Mouse (Mus musculus) WW6 (cell line): ENCODE data around the gene Pgf.

Source experiments
- DNase-seq: peaks from one replicate; pipeline ENCODE4 v3.0.0-alpha.2; 2013; ENCODE audit warnings: low read depth, low spot score

Gene Pgf

GRCm38 (mm10) chr12:85192461-85193108 lies 15.0 kb upstream of the Pgf start:
- no peak for DNase-seq

- DNase-seq = no peak
Measured at GRCm38 (mm10) chr12:85190290-85190689, 12.7 kb upstream of the Pgf start.

DNA sequence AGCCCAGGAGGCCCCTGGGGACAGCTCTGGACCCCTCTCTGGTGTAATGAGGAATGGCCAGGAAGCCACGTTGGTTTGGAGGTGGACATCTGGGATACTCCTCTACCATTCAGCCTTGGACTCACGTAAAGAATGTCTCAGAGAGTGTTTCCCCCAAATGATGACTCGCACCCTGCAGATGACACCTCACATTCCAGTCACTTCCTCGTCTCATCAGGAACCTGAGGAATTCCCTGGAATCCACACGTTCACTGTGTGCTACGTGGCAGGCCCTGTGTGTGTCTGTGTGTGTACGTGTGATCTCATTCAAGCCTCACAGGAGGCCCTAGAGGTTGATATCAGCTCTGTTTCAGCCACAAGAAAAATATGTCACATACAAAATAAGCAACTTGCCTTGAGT lies 8.8 kb upstream of the Pgf start:
- DNase-seq = no peak

DNA sequence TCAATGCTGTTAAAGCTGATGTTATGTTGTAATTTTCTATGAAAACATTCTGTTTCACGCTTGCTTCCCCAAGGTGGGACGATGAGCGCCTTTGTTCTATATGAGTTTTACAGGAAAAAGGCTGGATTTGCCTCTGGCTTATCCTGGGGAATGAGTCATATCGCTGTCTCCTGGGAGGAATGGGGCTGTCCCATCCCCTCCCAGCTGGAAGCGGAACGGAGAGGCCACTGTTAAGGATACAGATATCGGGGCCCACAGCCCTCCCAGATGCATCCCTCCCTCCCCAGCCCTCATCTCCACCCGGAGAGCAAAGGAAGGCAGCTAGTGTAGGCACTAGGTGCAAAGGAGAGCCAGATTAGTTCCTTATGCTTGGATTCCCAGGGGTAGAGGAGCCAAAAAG lies 8.2 kb upstream of the Pgf start:
- no peak for DNase-seq

- no peak for DNase-seq
Measured at GRCm38 (mm10) chr12:85184118-85184517, 6.5 kb upstream of the Pgf start.

DNA sequence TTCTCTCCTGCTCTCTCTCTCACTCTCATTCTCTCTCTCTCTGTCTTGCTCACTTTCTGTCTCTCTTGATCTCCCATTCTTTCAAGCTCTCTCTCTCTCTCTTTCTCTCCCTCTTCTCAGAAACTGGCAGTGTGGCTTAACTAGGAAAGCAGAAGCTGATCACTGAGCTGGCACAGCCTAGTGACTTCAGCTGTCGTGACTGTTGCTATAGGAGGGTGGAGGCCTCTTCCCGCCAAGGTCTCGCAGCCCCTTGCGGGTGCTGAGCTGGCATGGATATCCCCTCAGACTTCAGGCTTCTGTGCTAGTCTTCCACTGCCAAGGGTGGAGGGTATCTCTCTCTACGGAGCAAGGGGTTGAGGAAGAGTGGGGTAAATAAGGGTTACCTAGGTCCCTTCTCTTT lies 5.3 kb upstream of the Pgf start:
- DNase-seq = no peak

DNA sequence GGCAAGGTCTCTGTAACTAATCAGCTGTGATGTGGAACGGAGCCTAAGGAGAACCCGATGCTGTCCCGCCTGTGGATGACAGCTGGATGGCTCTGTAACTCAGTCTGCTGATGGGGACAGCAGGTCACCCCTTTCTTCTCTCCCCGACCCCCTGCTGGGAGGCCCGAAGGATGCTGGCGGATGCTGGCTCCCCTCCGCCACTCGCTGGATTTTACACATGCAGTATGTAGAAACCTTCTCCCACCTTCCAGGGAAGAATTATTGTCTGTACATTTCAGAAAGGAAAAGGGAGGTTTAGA lies 4.7 kb upstream of the Pgf start:
- no peak for DNase-seq

GRCm38 (mm10) chr12:85181475-85182344 lies 4.1 kb upstream of the Pgf start:
- no peak for DNase-seq

GRCm38 (mm10) chr12:85178294-85178693 lies 704 bp upstream of the Pgf start:
- no peak for DNase-seq

DNA sequence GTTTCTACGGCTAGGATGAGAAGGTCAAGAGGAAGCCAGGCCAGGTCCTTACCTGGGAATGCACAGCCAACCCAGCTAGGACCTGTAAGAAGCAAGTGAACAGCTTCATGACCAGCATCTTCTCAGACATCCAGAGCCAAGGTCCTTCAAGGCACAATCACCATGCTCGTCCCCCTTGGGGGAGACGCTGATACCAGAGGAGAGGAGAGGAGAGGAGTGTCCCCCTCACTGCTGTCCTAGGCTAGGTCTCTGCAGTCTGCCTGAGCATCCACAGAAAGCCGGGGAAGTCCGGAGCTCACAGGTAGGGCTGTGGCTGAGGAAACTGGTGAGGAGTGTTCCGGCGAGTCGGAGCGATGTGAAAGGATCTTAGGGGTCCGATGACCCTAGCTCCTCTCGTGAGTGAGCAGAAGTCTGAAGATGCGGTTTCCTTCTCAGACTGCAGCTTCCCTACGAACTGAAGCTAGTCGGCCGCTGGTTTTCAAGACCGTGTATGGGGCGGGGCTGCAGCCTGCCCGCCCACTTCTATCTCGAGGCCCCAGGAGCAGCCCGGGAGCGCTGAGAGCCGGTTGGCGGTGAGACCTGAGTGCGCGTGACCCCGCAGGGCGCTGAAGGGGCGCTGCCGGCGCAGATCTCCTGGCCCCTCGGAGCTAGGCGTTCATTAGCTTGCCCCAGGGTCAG lies 605 bp downstream of the Pgf start:
- no peak for DNase-seq

- DNase-seq = no peak
Measured at GRCm38 (mm10) chr12:85175926-85176845, 1.4 kb downstream of the Pgf start.

DNA sequence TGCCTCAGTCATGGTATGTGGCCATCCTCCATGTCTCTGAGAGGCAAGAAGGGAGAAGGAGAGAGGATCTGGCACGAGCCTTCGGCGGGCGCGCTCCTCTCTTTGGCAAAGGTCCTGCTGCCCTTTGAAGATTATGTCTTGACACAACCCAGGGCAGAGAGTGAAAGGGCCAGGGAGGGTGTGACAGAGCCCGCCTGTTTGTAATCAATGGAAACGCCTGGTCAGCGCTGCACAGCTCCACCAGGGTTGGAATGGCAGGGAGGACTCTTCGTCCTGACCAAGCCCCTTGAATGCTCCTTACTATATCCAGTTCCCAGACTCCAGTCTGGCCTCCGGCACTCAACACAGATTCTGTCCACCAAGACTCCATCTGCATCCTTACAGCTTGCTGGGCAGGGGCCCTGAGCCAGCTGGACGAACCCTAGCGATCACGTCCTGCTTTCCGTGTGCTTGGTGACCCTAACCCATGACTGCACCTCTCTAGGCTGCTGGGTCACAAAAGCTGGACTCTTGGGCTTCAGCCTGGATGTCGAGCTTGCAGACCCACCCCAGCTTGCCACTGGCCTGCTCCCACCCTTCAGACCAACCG lies 2.4 kb downstream of the Pgf start:
- no peak for DNase-seq

GRCm38 (mm10) chr12:85174016-85174415 lies 3.6 kb downstream of the Pgf start:
- DNase-seq = no peak

DNA sequence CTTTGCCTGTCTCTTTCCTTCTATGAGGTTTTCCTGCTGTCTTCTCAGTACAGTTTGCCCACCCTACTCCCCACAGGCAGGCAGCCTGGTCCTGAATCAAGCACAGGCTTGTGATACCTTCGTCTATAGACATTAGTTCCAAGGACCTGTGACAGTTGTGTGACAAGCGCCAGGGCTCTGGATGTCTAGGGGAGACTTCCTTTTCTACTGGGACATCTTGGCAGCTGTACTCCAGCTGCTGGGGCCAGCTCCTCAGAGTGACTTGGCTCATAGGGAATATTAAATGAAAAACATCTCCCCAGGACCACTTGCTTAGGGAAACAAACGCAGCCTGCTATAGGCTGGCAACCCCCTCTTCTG lies 6.7 kb downstream of the Pgf start:
- DNase-seq = no peak

DNA sequence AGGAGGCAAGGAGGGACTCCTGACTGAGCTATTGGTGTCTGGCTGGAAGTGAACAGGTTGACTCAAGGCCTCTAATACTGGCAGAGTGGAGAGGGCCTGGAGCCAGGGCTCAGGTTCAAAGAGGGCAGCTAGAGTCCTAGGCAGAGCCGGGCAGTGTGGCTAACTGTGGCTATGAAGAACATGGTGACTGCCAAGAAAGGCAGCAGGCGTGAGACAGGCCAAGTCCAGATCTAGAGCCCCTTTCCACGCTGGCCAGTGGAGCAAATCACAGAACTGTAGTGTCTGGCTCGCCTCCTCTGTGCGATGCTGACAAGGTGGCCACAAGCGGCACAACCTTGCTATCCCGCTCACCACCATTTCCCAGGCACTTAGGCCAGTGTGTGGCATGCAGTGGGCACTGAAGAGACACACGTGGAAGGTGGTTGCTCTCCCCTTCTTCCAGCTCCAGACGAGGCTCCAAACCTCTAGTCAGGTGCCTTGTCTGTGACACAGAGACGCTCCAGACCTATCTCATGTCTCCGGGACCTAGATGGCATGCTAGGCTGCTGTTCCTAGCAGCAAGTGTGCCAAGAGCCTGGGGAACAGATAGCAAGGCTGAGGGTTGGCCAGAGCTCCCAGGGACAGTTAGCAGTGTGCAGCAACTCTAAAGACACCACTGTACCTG lies 7.2 kb downstream of the Pgf start:
- DNase-seq = no peak

- no peak for DNase-seq
Measured at GRCm38 (mm10) chr12:85169877-85170276, 7.7 kb downstream of the Pgf start.

- DNase-seq = peak; percentile 58
Measured at GRCm38 (mm10) chr12:85169117-85169858, 8.3 kb downstream of the Pgf start.

DNA sequence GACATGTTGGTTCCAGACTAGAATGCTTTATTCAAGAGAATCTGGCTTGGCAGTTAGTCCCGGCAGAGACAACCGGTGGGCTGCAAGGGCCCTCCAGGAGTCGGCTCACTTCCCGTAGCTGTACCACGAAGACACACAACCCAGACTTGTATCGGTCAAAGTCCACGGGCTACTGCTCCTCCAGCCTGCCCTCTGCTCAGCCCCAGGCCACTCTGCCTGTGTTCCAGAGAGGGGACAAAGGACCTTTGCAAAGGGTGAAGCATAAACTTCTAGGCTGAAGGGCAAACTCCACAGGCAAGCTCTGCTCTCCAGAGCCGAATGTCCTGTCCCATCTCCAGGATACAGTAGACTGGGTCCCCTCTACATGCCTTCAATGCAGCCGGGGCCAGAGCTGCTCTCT lies 11.0 kb downstream of the Pgf start:
- DNase-seq = no peak

DNA sequence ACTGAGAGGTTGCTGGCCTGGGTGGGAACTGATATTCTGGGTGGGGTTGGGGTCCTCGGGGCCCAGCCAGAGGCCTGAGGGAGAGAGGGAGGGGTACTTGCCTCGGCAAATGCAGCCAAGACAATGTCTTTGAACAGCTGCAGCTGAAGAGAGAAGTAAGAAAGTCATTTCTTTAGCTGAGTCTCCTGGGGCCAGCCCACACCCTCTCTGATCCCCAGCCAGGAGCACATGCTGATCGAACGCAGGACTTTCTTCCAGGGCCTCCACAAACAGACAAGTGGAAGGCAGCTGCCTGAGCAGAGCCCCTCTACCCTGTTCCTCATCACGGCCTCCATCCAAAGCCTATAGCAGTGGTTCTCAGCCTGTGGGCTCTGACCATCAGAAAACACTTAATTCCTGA lies 12.6 kb downstream of the Pgf start:
- DNase-seq = no peak

DNA sequence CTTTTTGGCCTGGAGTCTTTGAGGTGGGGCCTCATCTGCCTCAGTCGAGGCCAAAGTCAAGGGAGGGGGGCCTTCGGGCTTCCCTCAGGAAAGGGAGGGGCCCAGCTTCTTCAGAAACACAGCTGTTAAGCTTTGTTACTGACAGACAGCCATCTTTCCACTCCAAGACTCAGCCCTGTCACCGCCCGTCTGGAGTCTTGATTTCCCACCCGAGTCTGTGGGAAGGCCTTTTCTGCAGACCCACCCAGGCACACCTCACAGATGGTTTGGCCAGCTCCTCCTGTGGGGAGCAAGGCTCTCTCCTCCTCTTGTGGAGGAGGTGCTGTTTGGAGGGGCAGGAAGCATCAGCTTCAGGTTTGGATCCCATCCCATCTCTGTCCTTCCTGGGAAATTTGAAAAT lies 18.0 kb downstream of the Pgf start:
- DNase-seq = no peak
